Mouse (Mus musculus): ENCODE measurements around the gene Celf2.

Gene Celf2

DNA sequence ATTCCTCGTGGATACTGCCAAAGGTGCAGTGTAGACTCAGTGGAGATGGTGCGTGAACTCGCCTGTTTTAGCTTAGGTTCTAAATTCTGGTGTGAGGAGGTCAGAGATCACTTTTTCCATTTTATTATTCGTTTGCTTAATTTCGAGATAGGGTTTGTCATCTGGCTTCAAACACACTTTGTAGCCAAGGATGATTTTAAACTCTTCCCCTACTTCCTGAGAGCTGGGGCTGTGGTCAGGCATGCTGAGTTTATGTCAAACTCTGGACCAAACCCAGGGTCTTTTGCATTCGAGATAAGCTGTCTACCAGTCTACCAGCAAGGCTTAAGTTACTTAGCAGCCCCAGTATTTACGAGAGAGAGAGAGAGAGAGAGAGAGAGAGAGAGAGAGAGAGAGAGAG lies 429.3 kb downstream of the Celf2 start:
- DNase-seq, result no peak

DNA sequence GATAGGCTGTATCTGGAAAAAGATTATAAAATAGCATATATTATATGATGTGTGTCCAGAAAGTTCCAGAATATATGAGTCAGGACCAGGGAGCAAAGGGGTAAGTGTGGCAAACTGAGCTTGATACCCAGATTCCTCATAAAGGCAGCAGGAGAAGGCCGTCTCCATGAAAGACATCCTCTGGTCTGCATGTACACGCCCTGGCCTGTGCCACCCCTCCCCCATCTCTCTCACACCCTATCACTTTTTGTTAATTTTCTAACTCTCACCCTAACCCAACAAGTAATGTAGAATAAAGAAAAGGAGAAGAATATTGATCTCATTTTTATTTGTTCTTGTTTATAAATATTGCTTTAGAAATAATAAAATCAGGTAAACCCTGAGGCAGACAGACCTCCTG lies 430.0 kb downstream of the Celf2 start:
- DNase-seq, result no peak

DNA sequence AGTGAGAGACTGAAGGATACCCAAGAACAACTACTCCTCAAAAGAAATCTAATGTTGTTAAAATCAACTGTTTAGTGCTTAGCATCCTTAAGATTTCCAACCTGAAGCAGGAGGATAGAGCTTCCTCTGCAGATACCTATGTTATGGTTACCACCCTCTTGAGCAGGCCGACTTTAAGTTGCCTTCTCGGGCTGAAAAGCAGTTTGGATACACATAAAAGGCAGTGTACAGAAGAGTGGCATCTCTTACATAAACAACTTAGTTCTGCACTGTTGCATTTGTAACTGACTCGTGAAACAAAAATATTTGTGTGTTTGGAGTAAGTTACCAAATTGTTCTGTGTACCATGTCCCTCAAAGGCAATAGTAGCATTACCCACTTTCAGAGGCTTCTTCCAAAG lies 435.6 kb downstream of the Celf2 start:
- DNase-seq, result no peak

DNA sequence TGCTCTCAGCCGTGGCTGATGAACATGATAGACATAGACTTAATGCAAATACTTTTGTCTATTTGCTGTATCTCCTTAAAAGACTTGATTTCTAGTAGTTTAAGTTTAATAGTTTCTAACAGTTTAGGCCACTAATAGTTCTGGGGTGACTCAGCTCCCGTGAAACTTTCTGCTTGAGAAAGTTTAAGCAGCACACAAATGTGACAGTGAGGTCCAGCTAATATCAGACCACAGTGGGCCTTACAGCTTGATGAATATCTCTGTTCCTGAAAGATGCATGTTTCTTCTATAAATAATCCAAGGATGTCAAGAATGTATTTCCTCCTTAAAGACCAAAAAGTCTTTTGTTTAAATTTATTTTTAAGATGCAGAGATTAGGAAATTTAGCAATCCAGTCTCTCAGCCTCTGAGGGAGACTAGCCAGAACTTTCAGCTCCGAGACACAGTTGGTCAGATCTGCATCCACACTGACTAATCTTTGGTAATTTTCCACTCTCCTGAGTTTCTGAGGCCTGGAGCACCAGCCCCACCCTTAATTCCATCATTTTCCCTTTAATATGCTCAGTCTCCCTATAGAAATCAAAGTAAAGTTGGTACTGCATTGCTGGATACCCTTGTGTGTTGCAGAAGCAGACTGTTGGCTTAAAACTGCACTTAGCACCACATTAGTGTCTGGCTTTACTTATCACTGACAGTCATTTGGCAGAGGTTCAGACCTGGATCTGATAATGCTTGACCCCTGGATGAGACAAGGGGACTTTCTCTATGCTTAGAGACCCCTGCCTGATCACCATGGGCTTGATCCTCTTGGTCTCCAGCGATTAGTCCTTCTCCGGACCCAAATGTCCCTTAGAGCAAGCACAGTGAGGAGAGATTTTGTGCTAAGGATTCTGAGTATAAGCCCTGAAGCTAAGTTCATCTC lies 436.8 kb downstream of the Celf2 start:
- DNase-seq, result no peak

DNA sequence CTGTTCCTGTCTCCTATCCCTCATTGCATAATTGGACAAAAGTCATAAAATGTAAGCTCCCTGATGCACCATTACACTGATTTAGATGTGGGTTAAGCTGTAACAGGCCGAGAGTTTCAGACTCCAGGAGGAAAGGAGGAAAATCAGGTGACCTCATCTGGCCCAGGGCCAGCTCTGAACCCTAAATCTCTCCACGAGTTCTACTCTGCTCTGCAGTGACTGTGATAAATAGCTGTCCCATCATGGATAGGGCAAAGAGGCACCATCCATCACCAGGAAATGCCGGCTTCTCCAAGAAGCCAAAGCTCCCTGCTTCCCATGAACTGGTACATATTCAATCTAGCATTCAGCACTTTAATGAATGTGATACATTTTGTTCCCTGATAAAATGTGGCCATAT lies 439.9 kb downstream of the Celf2 start:
- DNase-seq, result no peak

DNA sequence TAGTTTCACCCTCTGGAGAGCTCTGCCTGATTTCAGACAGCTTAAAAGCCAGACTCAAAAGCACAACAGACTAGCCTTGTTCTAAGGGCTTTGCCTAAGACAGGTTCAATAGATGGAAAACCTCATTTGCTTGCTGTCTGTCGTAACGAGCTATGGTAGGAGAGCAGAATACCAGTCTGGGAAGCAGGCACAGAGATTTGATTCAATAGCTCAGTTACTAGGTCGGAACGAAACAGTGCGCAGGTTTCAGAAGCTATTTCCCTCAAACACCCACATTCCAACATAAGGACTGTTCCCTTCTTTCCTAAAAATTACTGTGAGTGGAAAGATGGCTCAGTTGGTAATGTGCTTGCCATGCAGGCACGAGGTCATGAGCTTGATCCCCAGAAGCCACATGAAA lies 441.1 kb downstream of the Celf2 start:
- no peak for DNase-seq

DNA sequence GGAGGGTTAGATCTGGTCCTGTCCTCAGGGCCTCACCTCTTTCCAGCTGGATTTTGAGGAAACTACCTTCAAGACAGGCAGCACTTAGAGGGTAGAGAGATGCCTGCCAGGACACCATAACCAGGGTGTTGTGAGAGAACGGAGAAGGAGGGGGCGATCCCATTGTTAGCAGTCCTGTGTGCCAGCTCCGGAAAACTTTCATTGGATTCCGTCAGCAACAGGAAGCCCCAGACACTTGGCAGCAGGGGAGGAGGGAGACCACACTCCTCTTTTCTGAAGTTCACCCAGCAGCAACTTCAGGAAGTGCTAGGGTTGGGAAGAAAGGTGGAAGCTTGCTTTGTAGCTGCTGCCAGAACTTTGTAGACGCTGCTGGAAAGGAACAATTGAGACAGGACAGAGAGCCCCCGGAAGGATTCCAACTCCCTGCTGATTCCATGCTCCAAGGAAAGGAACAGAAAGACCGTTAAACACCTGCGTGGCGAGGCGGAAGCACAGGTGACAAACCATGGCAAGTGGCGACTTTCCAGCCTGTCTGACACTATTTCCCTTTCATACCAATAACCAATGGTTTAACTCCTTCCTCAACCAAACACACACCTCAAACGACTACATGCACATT lies 445.7 kb downstream of the Celf2 start:
- DNase-seq, result no peak

DNA sequence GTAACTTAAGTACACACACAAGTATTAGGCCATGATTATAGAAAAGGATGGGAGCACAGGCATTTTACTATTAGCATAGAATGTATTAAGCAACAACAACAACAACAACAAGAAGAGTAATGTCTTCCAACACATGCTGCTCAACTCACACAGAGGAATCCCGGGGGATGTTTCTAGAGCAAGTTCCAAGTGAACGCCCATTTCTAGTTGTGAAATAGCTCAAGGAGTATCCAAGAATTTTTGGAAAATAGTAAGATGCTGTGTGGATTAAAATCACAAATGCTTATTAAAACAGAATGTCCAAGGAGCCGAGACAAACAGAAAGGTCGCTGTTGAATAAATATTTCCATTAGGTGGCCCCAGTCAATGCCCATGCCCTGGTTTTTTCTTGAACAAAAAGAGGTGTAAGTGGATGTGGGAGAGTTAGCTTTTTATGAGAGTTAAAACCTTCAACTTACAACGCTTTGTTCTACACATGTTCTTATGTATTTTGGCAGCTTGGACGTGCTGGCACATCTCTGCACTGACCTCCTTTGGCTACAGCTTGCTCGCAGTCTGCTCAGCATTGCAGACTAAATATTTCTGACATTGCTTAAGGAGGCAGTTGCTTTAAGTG lies 448.8 kb downstream of the Celf2 start:
- DNase-seq, result no peak

DNA sequence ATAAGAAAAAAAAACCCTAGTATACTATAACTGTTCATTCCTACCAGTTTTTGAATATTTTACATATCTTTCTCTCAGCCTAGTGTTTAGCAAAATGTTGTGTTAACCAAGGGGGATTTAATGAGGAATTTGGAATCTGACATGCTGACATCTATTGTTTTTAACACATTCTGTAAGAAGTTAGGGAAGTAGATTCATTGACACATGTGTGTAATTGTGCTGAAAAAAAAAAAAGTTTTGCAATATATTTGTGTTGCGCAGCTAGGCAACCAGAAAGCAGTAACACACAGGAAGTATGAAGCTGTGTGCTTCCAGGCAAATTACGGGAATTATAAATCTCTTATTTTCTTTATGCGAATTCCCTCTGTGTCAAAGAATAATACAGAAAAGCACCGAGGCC lies 453.0 kb downstream of the Celf2 start:
- no peak for DNase-seq

DNA sequence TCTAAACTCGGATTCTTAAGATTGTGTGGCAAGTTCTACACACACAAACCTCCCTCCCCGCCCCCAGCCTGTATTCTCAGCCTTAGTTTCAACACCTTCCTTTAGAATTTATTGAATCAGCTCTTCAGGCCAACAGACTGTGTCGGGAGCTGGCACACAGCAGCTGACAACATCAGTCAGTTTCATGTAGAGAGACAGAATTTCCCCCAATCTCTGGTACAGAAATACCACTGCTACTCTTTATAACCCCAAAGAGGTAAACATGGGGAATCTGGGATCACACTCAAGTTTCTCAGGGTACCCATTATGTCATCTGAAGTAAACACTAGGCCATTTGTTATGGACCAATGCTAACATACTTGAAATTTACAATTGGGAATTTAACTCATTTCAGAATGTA lies 453.4 kb downstream of the Celf2 start:
- DNase-seq, result no peak

DNA sequence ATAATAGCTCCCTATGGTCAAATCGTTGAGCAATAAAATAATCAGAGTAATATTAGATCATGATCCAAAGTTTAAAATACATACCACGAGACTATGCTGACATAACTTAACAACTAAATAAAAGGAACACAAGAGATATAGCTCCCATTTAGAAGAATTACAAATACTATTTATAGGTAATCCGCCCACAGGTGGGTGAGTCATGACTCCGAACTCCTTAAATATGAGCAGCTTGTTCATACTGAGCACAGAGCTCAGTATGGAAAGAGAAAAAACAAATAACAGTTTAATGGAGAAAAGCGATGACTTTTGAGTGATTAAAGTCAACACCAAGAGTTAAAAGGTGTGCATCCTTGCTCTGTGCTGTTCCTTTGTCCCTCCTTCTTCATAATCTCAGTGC lies 458.3 kb downstream of the Celf2 start:
- DNase-seq, result no peak

DNA sequence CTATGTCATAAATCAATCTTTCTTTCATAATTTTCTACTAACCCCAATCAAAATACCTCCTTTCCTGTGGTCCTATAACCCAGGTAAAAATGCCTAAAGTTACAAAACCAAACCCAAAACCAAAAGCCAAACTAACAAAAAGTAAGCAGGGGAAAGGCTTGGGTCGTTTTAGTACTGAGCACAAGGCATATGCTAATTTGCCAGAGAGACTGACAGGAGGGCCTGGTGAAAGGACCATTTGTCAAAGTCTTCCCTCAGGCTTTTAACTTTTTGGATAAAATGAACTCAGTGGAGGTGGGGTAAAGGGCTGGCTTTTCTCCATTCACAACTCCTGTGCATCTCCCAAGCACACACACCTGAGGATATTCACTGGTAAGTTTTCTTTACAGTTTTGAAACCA lies 463.2 kb downstream of the Celf2 start:
- DNase-seq, result no peak

DNA sequence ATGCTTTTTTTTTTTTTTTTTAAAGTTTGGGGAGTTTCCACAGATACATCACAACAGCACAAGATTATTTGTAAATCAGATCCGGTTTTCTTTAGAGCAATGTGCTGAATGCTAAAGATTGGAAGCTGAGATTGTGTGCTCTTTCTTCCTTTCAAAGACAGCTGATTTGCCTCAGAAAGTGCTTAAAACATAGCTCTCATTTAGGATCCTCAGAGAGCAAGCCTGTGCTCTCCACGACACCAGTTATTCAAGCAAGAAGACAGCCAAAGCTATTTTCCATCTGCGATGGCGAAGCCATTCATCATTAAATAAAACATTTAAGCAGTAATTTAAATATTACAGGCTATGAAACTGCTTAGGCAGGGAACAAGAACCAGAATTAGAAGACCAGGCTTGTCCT lies 463.8 kb downstream of the Celf2 start:
- DNase-seq, result no peak

DNA sequence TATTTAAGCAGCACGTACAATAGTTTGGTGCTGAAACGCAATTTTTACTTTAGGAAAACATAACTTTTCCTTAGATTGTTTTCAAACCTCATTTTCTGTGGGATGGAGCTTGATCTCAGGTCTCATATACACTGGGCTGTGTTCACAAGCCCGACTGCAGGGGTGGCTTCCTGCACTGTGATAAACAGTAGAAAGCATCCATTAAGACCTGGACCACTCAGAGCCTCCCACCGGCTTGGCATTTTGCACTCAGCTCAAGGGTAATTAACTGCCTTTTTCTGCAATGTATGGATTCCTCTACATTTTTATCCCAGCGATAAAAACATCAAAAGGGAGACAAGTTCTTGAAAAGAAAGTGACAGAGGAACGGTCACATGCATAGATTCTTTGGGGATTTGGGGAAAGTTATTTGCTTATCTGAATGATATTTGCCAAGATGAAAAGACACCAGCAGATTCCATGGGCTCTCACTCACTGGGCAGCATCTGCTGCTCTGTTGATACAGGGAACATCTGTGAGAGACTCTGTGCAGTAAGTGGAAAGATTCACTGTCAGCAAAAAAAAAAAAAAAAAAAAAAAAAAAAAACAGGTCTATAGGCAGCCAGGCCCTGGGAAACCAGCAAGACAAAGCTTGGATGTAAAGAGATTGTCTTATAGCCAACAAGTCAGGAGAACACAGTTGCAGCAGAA lies 465.4 kb downstream of the Celf2 start:
- no peak for DNase-seq

DNA sequence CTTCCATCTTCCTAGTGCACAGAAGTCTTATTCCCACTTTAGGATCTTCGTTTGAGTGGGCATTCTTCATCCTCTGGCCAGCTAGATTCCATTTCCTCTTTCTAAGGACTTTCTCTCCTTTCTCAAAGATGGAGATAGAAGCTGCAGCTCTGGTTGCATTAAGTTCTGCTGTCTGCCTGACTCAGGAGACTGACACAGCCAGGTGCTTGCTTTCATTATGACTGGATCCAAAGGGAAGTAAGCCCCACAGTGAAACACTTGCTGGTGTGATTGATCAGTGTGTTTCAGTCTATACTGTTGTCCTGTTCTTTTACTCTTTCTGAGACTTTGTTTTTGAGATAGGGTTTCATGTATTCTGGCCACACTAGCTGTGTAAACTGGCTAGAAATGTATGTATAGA lies 468.4 kb downstream of the Celf2 start:
- DNase-seq, result no peak

DNA sequence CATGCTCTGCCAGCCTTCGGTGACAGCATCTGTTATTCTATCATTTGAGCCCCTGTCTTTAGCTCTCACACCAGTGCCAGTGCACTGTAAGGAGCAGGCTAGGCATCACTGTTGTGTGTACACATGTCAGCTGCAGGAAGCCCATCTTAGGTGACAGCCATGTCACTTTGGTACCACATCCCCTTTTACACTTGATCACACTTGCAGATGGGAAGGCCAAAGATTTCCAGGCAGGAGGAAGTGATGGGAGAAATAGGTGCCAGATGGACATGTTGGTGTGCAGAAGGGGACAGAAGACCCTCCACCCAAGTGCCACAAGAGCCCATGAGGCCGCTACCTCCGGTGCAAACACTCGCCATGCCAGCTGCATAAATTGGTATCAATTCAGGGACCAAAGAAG lies 470.4 kb downstream of the Celf2 start:
- no peak for DNase-seq

DNA sequence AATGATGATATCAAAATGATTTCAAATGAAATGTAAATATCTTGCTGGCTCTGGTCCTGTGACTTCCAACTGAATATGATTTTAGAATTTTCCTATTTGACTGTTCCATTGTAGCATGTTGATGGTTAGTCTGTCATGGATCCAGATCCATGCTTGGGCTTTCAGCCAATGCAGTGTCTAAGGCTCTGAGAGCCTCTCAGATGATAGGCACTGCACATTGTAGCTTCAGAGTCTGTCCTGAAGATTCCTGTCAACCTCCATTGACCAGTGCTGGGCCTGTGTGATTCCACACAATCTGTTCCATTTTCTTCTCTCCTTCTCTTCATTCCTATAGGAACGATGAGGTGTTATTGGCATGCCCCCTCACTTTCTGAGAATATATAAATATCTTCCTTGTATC lies 478.0 kb downstream of the Celf2 start:
- no peak for DNase-seq

DNA sequence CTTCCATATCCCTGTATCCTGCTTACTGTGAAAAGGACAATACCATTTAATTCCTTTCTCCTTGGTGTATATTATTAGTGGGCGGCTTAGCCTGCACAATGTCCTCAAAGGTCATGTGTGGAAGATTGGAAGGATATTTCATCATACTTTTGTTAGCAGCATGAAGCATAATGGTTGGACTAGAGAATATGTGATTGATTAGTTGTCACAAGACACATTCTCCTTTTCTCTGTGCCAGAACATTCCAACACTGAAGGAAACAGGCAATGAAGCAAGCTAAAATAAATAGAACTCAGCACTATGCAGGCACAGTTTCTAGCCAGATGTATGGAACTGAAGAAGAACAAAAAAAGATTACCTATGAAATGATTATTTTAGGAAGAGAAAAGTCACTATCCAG lies 482.6 kb downstream of the Celf2 start:
- no peak for DNase-seq

DNA sequence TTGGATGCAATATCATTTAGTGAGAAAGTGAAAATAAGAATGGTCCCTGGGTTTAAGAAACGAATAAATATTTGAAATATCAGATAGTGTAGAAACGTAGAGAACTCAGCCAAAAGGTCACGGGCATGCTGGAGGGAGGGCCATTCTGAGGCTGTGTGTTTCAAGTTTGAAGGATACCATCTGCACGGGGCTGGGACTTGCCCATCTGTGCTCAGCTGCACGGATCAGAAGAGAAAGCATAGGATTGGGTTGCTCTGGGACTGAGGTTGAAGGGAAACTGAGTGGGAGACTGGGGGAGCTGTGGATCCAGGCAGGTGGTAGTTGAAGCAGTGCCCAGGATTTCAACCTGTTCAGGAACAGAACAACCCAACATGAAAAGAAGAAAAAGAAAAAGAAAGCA lies 483.8 kb downstream of the Celf2 start:
- DNase-seq, result no peak

DNA sequence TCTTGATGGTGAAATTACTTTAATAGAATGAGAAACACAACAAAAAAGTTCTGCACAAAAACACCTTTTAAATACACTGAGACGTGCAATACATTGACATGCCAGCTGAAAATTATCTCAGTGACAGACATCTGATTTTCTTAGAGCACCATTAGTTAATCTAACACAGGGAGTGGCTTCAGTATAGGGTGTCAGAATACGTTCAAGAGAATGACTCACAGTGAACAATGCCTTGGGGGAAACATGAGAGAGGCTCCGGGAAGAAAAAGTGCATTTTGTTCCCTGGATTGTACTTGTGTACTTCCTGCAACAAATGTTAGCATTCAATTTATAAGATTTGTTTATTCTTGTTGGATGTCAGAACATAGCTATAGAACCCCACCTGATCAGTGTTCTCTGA lies 487.2 kb downstream of the Celf2 start:
- DNase-seq, result no peak

DNA sequence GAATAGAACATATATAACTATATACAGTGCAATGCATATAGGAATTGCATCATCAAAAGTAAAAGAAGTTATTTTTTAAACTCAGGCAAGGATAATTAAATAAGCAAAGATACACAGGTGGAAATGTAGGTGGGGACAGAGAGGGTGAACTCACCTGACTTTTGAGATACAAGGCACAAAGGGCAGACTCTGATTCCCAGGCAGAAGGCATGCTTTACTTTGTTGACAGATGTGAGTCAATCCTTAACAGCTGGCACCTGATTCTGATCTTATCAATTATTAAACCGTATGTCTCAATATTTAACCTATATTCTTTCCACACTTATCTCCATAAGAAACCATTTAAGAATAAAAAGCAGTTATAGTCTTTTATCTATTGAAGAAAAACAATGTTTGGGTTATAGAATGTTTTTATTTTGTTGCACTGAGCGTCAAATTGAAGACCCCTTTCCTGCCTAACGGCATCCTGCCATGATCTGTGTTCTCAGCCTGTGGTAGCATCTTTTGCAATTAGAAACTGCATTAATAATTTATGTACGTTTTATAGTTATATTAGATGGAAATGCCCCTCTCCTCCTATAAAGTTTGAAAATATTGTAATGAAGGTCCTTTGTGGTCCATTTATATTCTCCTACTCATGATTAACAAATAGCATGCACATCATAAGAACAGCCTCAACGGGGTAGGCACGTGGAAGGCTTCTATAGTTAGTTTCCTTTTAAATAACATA lies 491.8 kb downstream of the Celf2 start:
- DNase-seq, result no peak

DNA sequence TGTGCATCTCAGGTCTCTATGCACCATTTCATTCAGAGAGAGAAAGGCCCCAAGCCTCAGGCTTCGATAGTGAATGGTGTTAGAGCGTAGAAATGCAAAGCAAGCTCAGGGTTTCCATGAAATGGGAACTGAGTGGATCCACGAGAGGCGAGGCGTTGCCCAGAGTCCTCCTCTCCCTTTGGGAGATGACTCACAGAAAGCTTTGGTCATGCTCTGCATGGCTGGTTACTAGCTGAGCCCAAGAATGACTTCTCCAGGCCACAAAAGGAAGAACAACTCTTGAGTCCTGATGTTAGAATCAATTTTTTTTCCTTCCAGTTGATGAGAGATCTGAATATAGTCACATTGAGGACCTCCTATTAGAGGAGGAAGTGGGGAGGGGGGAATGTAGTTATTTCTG lies 496.2 kb downstream of the Celf2 start:
- no peak for DNase-seq

DNA sequence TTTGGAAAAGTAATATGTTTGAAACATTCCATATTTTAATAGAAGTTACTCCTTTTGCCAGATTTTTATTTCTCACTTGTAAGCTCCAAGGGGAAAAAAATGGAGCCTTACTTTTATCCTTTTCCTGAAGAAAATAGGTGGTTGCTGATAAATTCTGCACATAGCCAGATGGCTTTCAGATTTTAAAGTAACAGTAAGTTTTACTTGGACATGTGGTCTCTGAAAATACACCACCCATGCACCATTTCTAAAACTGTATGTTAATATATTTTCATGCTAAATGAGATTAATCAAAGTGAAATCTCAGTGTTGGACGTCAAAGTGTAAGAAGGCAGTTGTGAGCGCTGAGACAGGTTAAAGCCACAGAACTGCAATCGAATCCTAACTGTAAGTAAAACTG lies 502.5 kb downstream of the Celf2 start:
- DNase-seq, result no peak
